ENCODE assay signal across 10 mouse cellular contexts in genomic region chr4:129086078-129086477, GRCm38 (mm10). TPM values are rescaled to one million over a fixed set of nuclear protein-coding genes. Genes with fewer than 3 reads are reported as not detected.
DNase-seq lines count a peak whose midpoint lies in the region; ATAC-seq and TF ChIP-seq lines count a peak whose summit lies in the region.
"Had no signal": no experiment of that assay in that cellular context is flagged by ENCODE, and none has a peak within 500 bp of the region (broad histone marks: within the 10 kb centered on the region; RNA-seq: fewer than 3 reads in every experiment).

No protein-coding gene starts in this region.

- H3K27me3 ChIP-seq in kidney, embryonic 16.5 days (ENCODE audit: insufficient read depth, low read length) = no peaks in the 10 kb centered on the region
- no peaks in the 10 kb centered on the region for H3K27me3 ChIP-seq in liver, embryonic 14.5 days (ENCODE audit: control insufficient read depth, insufficient read depth, low read length)
- H3K27me3 ChIP-seq: heart, embryonic 15.5 days; stomach, embryonic 15.5 days had no signal

- 32% methylated on average over 8 of the region's 8 CpGs for WGBS in kidney, embryonic 16.5 days
- 24% methylated on average over 8 of the region's 8 CpGs for WGBS in liver, embryonic 14.5 days (ENCODE audit: insufficient replicate concordance)

- TF ChIP-seq CTCF in liver, embryonic 14.5 days (IDR thresholded peaks at IDR 0.05; ENCODE audit: low read depth) = peak; percentile 94

- TF ChIP-seq EP300 in liver, embryonic 14.5 days (IDR thresholded peaks at IDR 0.05; ENCODE audit: low read depth) = no peak

- H3K36me3 ChIP-seq in kidney, embryonic 16.5 days (ENCODE audit: insufficient read depth, low read length) = peaks cover 8% of the 10 kb centered on the region; the same call in 1 of the 2 replicates
- H3K36me3 ChIP-seq in liver, embryonic 14.5 days (replicated peaks; ENCODE audit: control insufficient read depth, insufficient read depth, low read depth) = peaks cover 3% of the 10 kb centered on the region; the same call in 1 of the 2 replicates

- H3K4me2 ChIP-seq in kidney, embryonic 16.5 days (replicated peaks; ENCODE audit: low read depth, low read length) = no peak overlapping the region
- no peak overlapping the region for H3K4me2 ChIP-seq in liver, embryonic 14.5 days (ENCODE audit: low read depth)
- H3K4me2 ChIP-seq: heart, embryonic 15.5 days; stomach, embryonic 15.5 days had no signal

- no peaks in the 10 kb centered on the region for H3K4me1 ChIP-seq in kidney, embryonic 16.5 days (ENCODE audit: insufficient read depth, low read length)
- H3K4me1 ChIP-seq in liver, embryonic 14.5 days (replicated peaks; ENCODE audit: control insufficient read depth in 2 of 2, insufficient read depth in 2 of 2, low read length in 1 of 2) = no peaks in the 10 kb centered on the region
- H3K4me1 ChIP-seq: stomach, embryonic 15.5 days had no signal

- H3K9ac ChIP-seq in kidney, embryonic 16.5 days (replicated peaks; ENCODE audit: low read length) = no peak overlapping the region
- no peak overlapping the region for H3K9ac ChIP-seq in liver, embryonic 14.5 days (replicated peaks)
- H3K9ac ChIP-seq: heart, embryonic 15.5 days; stomach, embryonic 15.5 days had no signal

- no peaks in the 10 kb centered on the region for H3K9me3 ChIP-seq in kidney, embryonic 16.5 days (ENCODE audit: low read length)
- no peaks in the 10 kb centered on the region for H3K9me3 ChIP-seq in liver, embryonic 14.5 days (ENCODE audit: control insufficient read depth, low read length)
- H3K9me3 ChIP-seq: heart, embryonic 15.5 days; stomach, embryonic 15.5 days had no signal

- peak; percentile 67 for ATAC-seq in CD4-positive, CD25-positive, alpha-beta regulatory T cell, adult 4 months
- peak; percentile 60; the same call in 1 of the 2 replicates for ATAC-seq in frontal cortex, adult (ENCODE audit: low TSS enrichment)
- ATAC-seq in kidney, embryonic 16.5 days (ENCODE audit: low FRiP score, low TSS enrichment) = peak; percentile 51; the same call in 1 of the 2 replicates
- ATAC-seq in liver, embryonic 14.5 days (ENCODE audit: insufficient read depth) = no peak

- DNase-seq in Muller cell, postnatal 12 days (ENCODE audit: inconsistent ontology term) = peak; percentile 47
- DNase-seq in cerebellum, adult 9-10 months = peak; percentile 88
- peak; percentile 33 to 50 (median 47) for DNase-seq in liver, embryonic 14.5 days (ENCODE audit: low read depth in 3 of 3, low spot score in 3 of 3)
- DNase-seq in ovary, postnatal 14 days (ENCODE audit: low spot score) = peak; percentile 61
- peak; percentile 42 for DNase-seq in yolk sac, embryonic 10.5 days (ENCODE audit: low spot score)

- no peak overlapping the region for H3K27ac ChIP-seq in kidney, embryonic 16.5 days (ENCODE audit: low read length)
- H3K27ac ChIP-seq in liver, embryonic 14.5 days = no peak overlapping the region
- H3K27ac ChIP-seq: heart, embryonic 15.5 days; stomach, embryonic 15.5 days had no signal

- H3K4me3 ChIP-seq in kidney, embryonic 16.5 days (ENCODE audit: low read length) = no peak overlapping the region
- H3K4me3 ChIP-seq in liver, embryonic 14.5 days (ENCODE audit: insufficient read depth in 1 of 2, low read depth in 2 of 2, low read length in 2 of 2) = no peak overlapping the region
- H3K4me3 ChIP-seq: heart, embryonic 15.5 days; stomach, embryonic 15.5 days had no signal

RNA-seq across cellular contexts. Expression of gene Tmem54, which starts 19.3 kb away (rescaled TPM):
- polyA plus RNA-seq in CD4-positive, CD25-positive, alpha-beta regulatory T cell, adult 4 months (2017; shearing (Covaris generic)) = not detected
- polyA plus RNA-seq in kidney, embryonic 16.5 days (2015; fragmentation: Nextera tagmentation; extraction: Ambion mirVana) = 11.5 and 14.5 TPM in 2 replicates
- 1.2 and 1.4 TPM in 2 replicates for polyA plus RNA-seq in liver, embryonic 14.5 days (2012; rRNA removed)
- 1.1 and 1.3 TPM in 2 replicates for polyA plus RNA-seq in liver, embryonic 14.5 days (2014; fragmentation: Nextera tagmentation; extraction: Ambion mirVana)

RNA-seq across cellular contexts. Expression of gene Rnf19b, which starts 28.0 kb away (rescaled TPM):
- polyA plus RNA-seq in CD4-positive, CD25-positive, alpha-beta regulatory T cell, adult 4 months (2017; shearing (Covaris generic)) = 10 to 100 TPM; 10.2 to 17.1 TPM
- polyA plus RNA-seq in kidney, embryonic 16.5 days (2015; fragmentation: Nextera tagmentation; extraction: Ambion mirVana) = 6.4 and 6.7 TPM in 2 replicates
- polyA plus RNA-seq in liver, embryonic 14.5 days (2012; rRNA removed) = 9.5 and 11.2 TPM in 2 replicates
- 4.0 and 4.3 TPM in 2 replicates for polyA plus RNA-seq in liver, embryonic 14.5 days (2014; fragmentation: Nextera tagmentation; extraction: Ambion mirVana)

RNA-seq across cellular contexts. Expression of gene Hpca, which starts 35.8 kb away (rescaled TPM):
- not detected for polyA plus RNA-seq in CD4-positive, CD25-positive, alpha-beta regulatory T cell, adult 4 months (2017; shearing (Covaris generic))
- polyA plus RNA-seq in kidney, embryonic 16.5 days (2015; fragmentation: Nextera tagmentation; extraction: Ambion mirVana) = 1.6 and 2.2 TPM in 2 replicates
- 2.0 and 2.1 TPM in 2 replicates for polyA plus RNA-seq in liver, embryonic 14.5 days (2012; rRNA removed)
- polyA plus RNA-seq in liver, embryonic 14.5 days (2014; fragmentation: Nextera tagmentation; extraction: Ambion mirVana) = 0.23 and 0.28 TPM in 2 replicates

RNA-seq across cellular contexts. Expression of gene Fndc5, which starts 50.7 kb away (rescaled TPM):
- under 1 TPM; 0.27 to 0.28 TPM for polyA plus RNA-seq in CD4-positive, CD25-positive, alpha-beta regulatory T cell, adult 4 months (2017; shearing (Covaris generic))
- 3.0 and 3.4 TPM in 2 replicates for polyA plus RNA-seq in kidney, embryonic 16.5 days (2015; fragmentation: Nextera tagmentation; extraction: Ambion mirVana)
- polyA plus RNA-seq in liver, embryonic 14.5 days (2012; rRNA removed) = 0.36 and 0.56 TPM in 2 replicates
- polyA plus RNA-seq in liver, embryonic 14.5 days (2014; fragmentation: Nextera tagmentation; extraction: Ambion mirVana) = 0.30 and 0.99 TPM in 2 replicates
